Mouse (Mus musculus): ENCODE data around the gene Slc29a1. TPM values are rescaled to one million over a fixed set of nuclear protein-coding genes. Genes with fewer than 3 reads are reported as not detected.

Gene Slc29a1
- polyA plus RNA-seq, 1 experiment: not detected

DNA sequence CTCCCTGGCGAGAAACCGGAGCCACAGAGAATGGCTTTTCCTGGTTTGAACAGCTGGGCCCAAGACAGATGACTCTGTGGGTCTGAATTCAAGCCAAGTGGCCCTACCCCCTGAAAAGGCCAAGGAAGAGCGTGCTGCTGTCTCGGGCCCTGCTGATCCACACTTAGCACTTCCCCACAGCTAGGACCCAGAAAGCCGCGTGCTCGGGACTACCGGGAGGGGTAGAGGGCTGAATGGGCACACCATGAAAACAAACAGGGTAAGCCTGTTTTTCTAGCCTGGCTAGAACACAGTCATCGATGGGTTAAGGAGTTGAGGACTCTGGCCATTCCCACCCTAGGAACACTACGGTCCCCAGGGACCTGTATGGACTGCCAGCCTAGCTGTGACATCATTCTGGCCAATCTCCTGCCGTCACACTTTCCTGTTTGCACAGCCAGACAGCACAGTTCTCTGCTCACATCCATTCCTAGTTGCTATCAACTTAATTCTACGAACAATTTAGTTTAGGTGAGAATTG, 18.4 kb downstream of the Slc29a1 start:
- Histone ChIP-seq H3K27ac (ENCODE audit: insufficient read depth, low read depth, low read length) (no peak overlapping the region), H3K4me3 (ENCODE audit: insufficient read depth, low read depth, low read length) (no peak overlapping the region), H3K4me1 (ENCODE audit: control insufficient read depth, insufficient read depth, low read length) (peaks cover 22% of the 10 kb centered on the region)
- TF ChIP-seq POLR2A (IDR thresholded peaks at IDR 0.05; ENCODE audit: insufficient read depth, low read depth, low read length) (no peak), CTCF (IDR thresholded peaks at IDR 0.05; ENCODE audit: insufficient read depth, low read depth, low read length) (no peak)
- 33% methylated on average over 12 of the region's 12 CpGs for WGBS

DNA sequence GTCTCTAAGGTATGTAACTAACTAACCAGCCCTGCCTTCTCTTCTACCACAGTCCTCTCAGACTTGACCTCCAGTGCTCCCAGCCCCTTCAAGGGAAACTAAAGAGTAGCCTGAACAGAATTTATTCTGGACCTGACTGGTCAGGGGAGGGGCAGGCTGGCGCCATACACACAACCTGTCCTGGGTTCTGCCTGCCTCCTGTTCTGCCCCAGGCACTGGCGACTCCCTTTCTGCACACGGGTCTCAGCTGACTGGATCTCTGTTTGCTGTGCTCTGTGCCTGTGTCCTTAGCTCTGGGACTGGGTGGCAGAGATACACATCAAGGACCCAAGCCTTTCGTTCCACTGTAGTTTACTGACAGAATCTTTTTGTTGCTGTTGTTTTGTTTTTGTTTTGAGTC, 19.9 kb downstream of the Slc29a1 start:
- Histone ChIP-seq H3K4me1 (ENCODE audit: control insufficient read depth, insufficient read depth, low read length) (peaks cover 12% of the 10 kb centered on the region), H3K4me3 (ENCODE audit: insufficient read depth, low read depth, low read length) (no peak overlapping the region), H3K27ac (ENCODE audit: insufficient read depth, low read depth, low read length) (no peak overlapping the region)
- no peak for TF ChIP-seq POLR2A (IDR thresholded peaks at IDR 0.05; ENCODE audit: insufficient read depth, low read depth, low read length)
- no peak for TF ChIP-seq CTCF (IDR thresholded peaks at IDR 0.05; ENCODE audit: insufficient read depth, low read depth, low read length)
- WGBS: 83% methylated on average over 4 of the region's 4 CpGs

DNA sequence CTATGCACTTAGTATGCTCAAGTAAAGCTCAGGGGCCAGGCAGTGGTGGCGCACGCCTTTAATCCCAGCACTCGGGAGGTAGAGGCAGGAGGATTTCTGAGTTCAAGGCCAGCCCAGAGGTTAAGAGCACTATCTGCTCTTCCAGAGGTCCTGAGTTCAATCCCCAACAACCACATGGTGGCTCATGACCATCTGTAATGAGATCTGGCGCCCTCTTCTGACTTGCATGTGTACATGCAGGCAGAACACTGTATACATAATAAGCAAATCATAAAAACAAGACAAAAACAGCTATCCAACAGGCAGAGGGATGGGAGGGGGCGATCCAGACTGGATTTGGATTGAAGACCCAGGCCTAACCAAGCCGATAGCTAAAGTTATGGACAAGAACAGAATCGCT, 20.6 kb downstream of the Slc29a1 start:
- Histone ChIP-seq H3K4me3 (ENCODE audit: insufficient read depth, low read depth, low read length) (no peak overlapping the region), H3K27ac (ENCODE audit: insufficient read depth, low read depth, low read length) (no peak overlapping the region), H3K4me1 (ENCODE audit: control insufficient read depth, insufficient read depth, low read length) (peaks cover 12% of the 10 kb centered on the region)
- TF ChIP-seq CTCF (IDR thresholded peaks at IDR 0.05; ENCODE audit: insufficient read depth, low read depth, low read length): no peak
- 79% methylated on average over 7 of the region's 7 CpGs for WGBS

DNA sequence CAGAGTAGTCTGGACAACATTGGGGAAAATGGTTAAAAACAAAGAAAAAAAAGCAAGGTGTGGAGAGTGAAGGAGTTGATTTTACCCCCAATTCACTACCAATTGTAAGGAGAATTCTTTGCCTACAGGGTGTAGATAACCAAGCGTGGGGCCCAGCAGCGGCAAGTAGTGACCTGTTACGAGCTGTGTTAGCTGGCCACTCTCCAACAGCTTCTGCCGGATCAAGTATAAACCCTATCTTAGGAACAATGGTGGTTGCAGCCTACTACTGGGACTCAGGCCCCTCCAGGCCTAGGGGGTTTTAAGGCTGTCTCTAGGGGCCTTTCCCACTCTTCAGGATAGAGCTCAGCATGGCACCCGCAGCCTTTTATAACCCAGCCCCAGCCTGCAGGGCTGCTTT, 21.2 kb downstream of the Slc29a1 start:
- WGBS: 67% methylated on average over 5 of the region's 5 CpGs
- TF ChIP-seq CTCF (IDR thresholded peaks at IDR 0.05; ENCODE audit: insufficient read depth, low read depth, low read length) (no peak), POLR2A (IDR thresholded peaks at IDR 0.05; ENCODE audit: insufficient read depth, low read depth, low read length) (no peak)

DNA sequence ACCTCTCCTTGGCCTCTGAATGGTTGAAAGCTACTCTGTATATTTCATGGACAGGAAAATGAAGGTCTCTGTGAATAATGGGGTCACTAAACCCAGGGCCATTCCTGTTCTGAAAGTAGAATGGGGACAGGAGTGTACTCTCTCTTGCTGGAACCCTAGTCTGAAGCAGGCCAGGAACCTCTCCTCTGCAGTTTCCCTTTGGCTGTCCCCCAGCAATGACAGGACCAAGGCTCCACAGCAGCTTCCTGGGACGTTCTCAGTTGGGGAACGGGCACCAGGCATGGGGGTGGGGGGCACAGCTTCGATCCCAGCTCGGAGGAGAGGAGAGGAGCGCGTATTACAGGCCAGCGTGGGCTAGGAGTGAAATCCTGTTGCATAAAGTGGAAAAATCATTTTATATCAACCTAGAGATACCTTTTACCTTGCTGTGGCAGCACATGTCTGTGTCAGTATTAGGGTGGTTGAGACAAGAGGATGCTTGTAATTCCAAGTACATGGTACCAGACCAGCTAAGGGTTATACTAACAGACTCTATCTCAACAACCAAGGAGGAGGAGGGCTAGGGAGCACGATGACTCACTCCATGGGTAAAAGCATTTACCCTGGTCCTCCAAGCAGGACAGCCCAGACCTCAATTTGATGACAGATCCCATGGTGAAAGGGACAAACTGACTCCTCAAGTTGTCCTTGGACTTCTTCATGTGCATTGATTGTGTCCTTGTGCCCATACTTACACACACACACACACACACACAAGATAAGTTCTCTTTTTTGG, 24.1 kb downstream of the Slc29a1 start:
- peak overlapping the region; percentile 100 for H3K27ac ChIP-seq (ENCODE audit: insufficient read depth, low read depth, low read length)
- H3K4me3 ChIP-seq (ENCODE audit: insufficient read depth, low read depth, low read length): no peak overlapping the region
- 85% methylated on average over 8 of the region's 8 CpGs for WGBS
- TF ChIP-seq CTCF (IDR thresholded peaks at IDR 0.05; ENCODE audit: insufficient read depth, low read depth, low read length) (no peak), POLR2A (IDR thresholded peaks at IDR 0.05; ENCODE audit: insufficient read depth, low read depth, low read length) (no peak)
- peaks cover 9% of the 10 kb centered on the region for H3K4me1 ChIP-seq (ENCODE audit: control insufficient read depth, insufficient read depth, low read length)

More for the DNA sequence above, 21.2 kb downstream of the Slc29a1 start:
- Histone ChIP-seq H3K4me3 (ENCODE audit: insufficient read depth, low read depth, low read length) (no peak overlapping the region), H3K4me1 (ENCODE audit: control insufficient read depth, insufficient read depth, low read length) (peaks cover 12% of the 10 kb centered on the region), H3K27ac (ENCODE audit: insufficient read depth, low read depth, low read length) (no peak overlapping the region)

DNA sequence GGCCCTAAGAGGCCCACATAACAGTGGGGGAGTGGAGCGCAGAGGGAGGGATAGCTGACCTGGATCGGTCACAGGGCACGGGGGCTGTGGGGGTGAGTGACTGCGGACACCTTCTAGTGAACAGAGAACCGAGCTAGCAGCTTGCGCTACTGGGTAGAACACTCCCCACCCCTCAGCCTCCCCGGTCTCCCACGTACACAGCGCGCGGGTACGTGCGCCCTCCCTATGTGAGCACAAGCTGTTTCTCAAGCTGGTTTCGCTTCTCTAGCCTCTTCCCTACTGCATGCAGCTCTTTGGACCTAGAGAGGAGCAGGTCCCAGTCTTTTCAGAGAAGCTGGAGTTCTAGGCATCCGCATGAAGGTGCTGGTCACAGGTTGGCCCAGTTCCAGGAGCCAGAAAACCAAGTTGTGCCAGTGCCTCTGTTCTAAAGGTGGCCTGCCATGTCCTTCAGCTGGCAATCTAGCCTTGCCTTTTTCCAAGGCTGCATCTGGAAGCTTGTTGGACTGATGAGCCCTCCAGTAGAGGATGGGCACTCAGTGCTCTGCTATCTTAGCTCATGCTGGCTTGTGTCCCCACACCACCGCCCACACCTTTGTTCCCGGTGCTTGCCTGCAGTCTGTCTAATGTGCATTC, 25.2 kb downstream of the Slc29a1 start:
- 1% methylated on average over 17 of the region's 17 CpGs for WGBS
- H3K4me1 ChIP-seq (ENCODE audit: control insufficient read depth, insufficient read depth, low read length): peaks cover 12% of the 10 kb centered on the region
- H3K27ac ChIP-seq (ENCODE audit: insufficient read depth, low read depth, low read length): peak overlapping the region; percentile 100
- no peak for TF ChIP-seq CTCF (IDR thresholded peaks at IDR 0.05; ENCODE audit: insufficient read depth, low read depth, low read length)
- TF ChIP-seq POLR2A (IDR thresholded peaks at IDR 0.05; ENCODE audit: insufficient read depth, low read depth, low read length): peak; percentile 45
- peak overlapping the region; percentile 96 for H3K4me3 ChIP-seq (ENCODE audit: insufficient read depth, low read depth, low read length)

DNA sequence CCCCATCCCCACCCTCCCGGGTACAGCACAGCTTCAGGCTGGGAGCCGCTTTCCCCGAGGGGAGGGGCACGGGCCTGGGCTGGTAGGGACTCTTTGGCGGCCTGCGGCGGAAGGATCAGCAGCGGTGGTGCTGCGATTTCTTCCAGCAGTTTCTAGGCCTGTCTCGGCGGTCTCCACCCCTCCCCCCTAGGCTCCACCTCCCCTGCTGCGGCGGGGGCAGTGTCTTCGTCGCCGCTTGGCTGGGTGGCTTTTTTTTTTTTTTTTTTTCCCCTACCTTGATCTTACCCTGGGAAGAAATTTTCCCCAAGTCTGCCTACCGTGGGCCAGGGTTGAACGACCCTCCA, 25.7 kb downstream of the Slc29a1 start:
- peak overlapping the region; percentile 100 for H3K27ac ChIP-seq (ENCODE audit: insufficient read depth, low read depth, low read length)
- 0% methylated on average over 18 of the region's 18 CpGs for WGBS
- no peak; the same call in 1 of the 2 replicates for TF ChIP-seq POLR2A (IDR thresholded peaks at IDR 0.05; ENCODE audit: insufficient read depth, low read depth, low read length)
- H3K4me1 ChIP-seq (ENCODE audit: control insufficient read depth, insufficient read depth, low read length): peaks cover 12% of the 10 kb centered on the region
- H3K4me3 ChIP-seq (ENCODE audit: insufficient read depth, low read depth, low read length): peak overlapping the region; percentile 96

DNA sequence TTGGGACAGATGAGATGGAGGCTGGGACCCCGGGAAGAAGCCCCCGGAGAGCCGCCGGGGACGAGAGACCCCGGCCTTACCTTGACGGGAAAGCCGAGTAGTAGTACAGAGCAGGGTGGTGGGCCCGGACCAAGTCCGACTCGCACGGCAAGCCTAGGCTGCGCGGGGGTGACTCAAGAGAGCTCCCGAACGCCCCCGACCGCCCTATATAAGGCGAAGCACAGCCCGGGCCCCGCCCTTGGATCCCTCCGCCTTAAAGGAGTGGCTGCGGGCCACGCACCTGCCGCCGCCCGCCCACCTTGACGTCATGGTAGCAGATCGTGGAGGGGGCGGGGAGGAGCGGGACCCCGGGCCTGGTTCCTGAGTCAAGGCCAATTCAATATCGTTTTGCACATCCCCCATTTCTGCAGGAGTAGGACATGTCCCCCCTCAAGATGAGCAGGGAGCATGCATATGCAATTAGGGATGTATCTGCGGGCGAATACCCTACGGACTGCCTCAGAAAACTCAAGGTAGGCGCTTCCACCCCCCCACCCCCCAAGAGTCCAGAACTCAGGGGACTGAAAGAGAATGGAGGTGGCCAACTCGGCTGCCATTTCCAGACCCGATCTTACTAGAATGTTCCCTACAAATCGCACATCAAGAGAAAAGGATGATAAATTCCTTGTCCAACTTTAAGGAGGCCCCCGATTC, 26.2 kb downstream of the Slc29a1 start, which contains the start of gene Hsp90ab1:
Gene Hsp90ab1, minus strand, starts transcription at position 185 of the 693 bp plus-strand sequence.
- TF ChIP-seq POLR2A (IDR thresholded peaks at IDR 0.05; ENCODE audit: insufficient read depth, low read depth, low read length): peak; percentile 95
- TF ChIP-seq CTCF (IDR thresholded peaks at IDR 0.05; ENCODE audit: insufficient read depth, low read depth, low read length): no peak
- Histone ChIP-seq H3K4me3 (ENCODE audit: insufficient read depth, low read depth, low read length) (peak within 1 kb of the TSS; percentile 96), H3K4me1 (ENCODE audit: control insufficient read depth, insufficient read depth, low read length) (peaks cover 12% of the 10 kb centered on the region), H3K27ac (ENCODE audit: insufficient read depth, low read depth, low read length) (peak within 1 kb of the TSS; percentile 100)
- WGBS: under 1% methylated on average over 41 of the region's 41 CpGs
